Mouse (Mus musculus) liver, embryonic 12.5 days (tissue): ENCODE results near the gene Adamtsl2. TPM values are rescaled to one million over a fixed set of nuclear protein-coding genes. Genes with fewer than 3 reads are reported as not detected.

Source experiments
- ATAC-seq: fragments of 200-750 bp; cut with Nextera tagmentation; 2 replicates; pipeline ENCODE4 v1.8.0; 2017; ENCODE audit warnings: moderate number of reproducible peaks, mild to moderate bottlenecking, moderate library complexity
- H3K27ac ChIP-seq: fragments of 300-500 bp; sonication (generic); 2 replicates; pipeline ENCODE4 v1.5.1; 2016; ENCODE audit warnings: mild to moderate bottlenecking
- H3K27me3 ChIP-seq: fragments of 300-500 bp; sonication (generic); replicated peaks from 2 replicates; pipeline ENCODE4 v1.6.1; 2016; ENCODE audit warnings: mild to moderate bottlenecking, moderate library complexity
- H3K36me3 ChIP-seq: fragments of 300-500 bp; sonication (generic); 2 replicates; pipeline ENCODE4 v1.6.1; 2016; ENCODE audit warnings: mild to moderate bottlenecking, moderate library complexity
- H3K4me1 ChIP-seq: fragments of 300-500 bp; sonication (generic); 2 replicates; pipeline ENCODE4 v1.6.1; 2016
- H3K4me2 ChIP-seq: fragments of 300-500 bp; sonication (generic); 2 replicates; pipeline ENCODE4 v1.6.1; 2016; ENCODE audit warnings: mild to moderate bottlenecking, moderate library complexity
- H3K4me3 ChIP-seq: fragments of 300-500 bp; sonication (generic); 2 replicates; pipeline ENCODE4 v1.5.1; 2016; ENCODE audit warnings: mild to moderate bottlenecking, moderate library complexity
- H3K9ac ChIP-seq: fragments of 300-500 bp; sonication (generic); 2 replicates; pipeline ENCODE4 v1.6.1; 2016; ENCODE audit warnings: mild to moderate bottlenecking, moderate library complexity
- H3K9me3 ChIP-seq: fragments of 300-500 bp; sonication (generic); replicated peaks from 2 replicates; pipeline ENCODE4 v1.6.1; 2016; ENCODE audit warnings: mild to moderate bottlenecking, moderate library complexity
- whole genome bisulfite sequencing: fragments of 180-500 bp; shearing (Covaris S2); methylation state at CpG from one replicate; pipeline ENCODE4 v1.1.7; 2016; ENCODE audit not compliant: insufficient replicate concordance; 5-methylcytosine and 5-hydroxymethylcytosine counted together
- polyA plus RNA-seq: library from polyadenylated mRNA; unstranded; fragments of >200 nt; fragmentation: Nextera tagmentation; extraction: Ambion mirVana; gene quantifications from 2 replicates; pipeline ENCODE4 v1.2.1, GENCODE M21; 2016

Gene Adamtsl2
- polyA plus RNA-seq, 1 experiment from 2014 or later, result 0.77 TPM

GRCm38 (mm10) chr2:27077655-27078244 is 1.4 kb upstream of the Adamtsl2 start:
- Histone ChIP-seq H3K4me1 (peaks cover 12% of the 10 kb centered on the region), H3K9ac (no peak overlapping the region), H3K4me2 (no peak overlapping the region), H3K36me3 (no peaks in the 10 kb centered on the region), H3K27ac (no peak overlapping the region), H3K4me3 (no peak overlapping the region), H3K27me3 (peaks cover 26% of the 10 kb centered on the region), H3K9me3 (no peaks in the 10 kb centered on the region)
- 55% methylated on average over 10 of the region's 10 CpGs for WGBS
- ATAC-seq, result no peak

DNA sequence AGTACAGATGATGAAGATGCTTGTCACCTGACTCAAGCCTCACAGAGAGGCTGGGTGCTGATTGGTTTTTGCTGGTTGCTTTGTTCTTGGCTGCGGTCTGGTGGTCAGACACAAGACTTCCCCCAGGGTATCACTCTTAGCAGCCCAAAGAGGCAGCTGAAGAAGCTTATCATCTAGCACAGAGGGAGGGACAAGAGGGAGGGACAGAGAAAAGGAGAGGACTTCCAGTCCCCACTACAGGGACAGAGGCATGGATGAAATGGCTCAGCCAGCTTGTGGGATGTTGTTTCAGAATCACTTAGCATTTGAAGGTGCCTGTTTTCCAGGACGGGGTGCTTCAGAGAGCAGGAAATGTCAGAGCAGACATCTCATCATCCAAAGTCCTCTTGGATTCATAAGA is 867 bp upstream of the Adamtsl2 start:
- Histone ChIP-seq H3K9ac (no peak overlapping the region), H3K4me3 (no peak overlapping the region), H3K4me2 (no peak overlapping the region), H3K36me3 (no peaks in the 10 kb centered on the region), H3K9me3 (no peaks in the 10 kb centered on the region), H3K27me3 (peaks cover 28% of the 10 kb centered on the region), H3K4me1 (peaks cover 12% of the 10 kb centered on the region), H3K27ac (no peak overlapping the region)
- 21% methylated on average over 2 of the region's 2 CpGs for WGBS
- ATAC-seq, result no peak

- H3K4me3 ChIP-seq, result no peak overlapping the region
- H3K36me3 ChIP-seq, result no peaks in the 10 kb centered on the region
- WGBS, result 65% methylated on average over 2 of the region's 2 CpGs
- H3K9me3 ChIP-seq, result no peaks in the 10 kb centered on the region
- H3K27me3 ChIP-seq, result peaks cover 29% of the 10 kb centered on the region
- peaks cover 13% of the 10 kb centered on the region for H3K4me1 ChIP-seq
- H3K27ac ChIP-seq, result no peak overlapping the region
- H3K9ac ChIP-seq, result no peak overlapping the region
- ATAC-seq, result no peak
- no peak overlapping the region; the same call in 1 of the 2 replicates for H3K4me2 ChIP-seq
These were observed 470 bp downstream of the Adamtsl2 start for GRCm38 (mm10) chr2:27079649-27080048.

DNA sequence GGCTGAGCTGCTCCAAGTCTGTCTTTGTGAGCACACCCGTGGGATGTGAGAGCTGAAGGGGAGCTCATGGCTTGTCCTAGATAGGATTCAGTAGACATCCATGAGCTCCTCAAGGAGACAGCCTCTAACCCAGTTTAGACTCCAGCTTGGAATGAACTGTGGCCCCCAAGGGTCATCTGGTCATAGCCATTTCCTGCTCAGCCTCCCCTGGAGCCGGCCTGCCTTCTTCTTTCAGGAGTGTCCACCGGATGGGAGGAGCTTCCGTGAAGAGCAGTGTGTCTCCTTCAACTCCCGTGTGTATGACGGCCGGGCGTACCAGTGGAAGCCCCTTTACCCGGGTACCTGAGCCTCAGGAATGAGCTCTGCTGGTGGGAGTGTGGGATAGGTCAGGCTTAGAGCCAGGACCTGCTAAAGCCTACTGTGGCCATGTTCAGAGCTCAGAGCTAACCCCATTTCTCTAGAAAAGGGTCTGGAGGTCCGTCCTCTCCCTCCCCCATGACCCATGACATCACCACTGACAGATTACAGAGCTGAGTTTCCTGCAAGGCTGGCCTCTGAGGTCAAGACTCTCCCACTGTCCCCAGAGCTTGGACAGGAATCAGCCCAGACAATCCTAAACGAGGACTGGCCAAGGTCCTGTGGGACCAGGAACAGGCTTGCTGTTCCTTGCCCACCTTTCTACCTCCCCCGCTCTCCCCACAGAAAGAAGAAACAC is 4.7 kb downstream of the Adamtsl2 start:
- no peaks in the 10 kb centered on the region for H3K36me3 ChIP-seq
- H3K4me3 ChIP-seq, result no peak overlapping the region
- WGBS, result 50% methylated on average over 12 of the region's 12 CpGs
- H3K9me3 ChIP-seq, result no peaks in the 10 kb centered on the region
- no peak for ATAC-seq
- H3K4me2 ChIP-seq, result no peak overlapping the region
- no peak overlapping the region for H3K9ac ChIP-seq
- H3K27me3 ChIP-seq, result peaks cover 14% of the 10 kb centered on the region
- peaks cover 17% of the 10 kb centered on the region for H3K4me1 ChIP-seq
- no peak overlapping the region for H3K27ac ChIP-seq

- H3K9me3 ChIP-seq, result no peaks in the 10 kb centered on the region
- peaks cover 10% of the 10 kb centered on the region; the same call in 1 of the 2 replicates for H3K4me1 ChIP-seq
- H3K27me3 ChIP-seq, result peaks cover 4% of the 10 kb centered on the region; the same call in 1 of the 2 replicates
- no peak overlapping the region for H3K4me2 ChIP-seq
- WGBS, result 44% methylated on average over 8 of the region's 8 CpGs
- H3K9ac ChIP-seq, result no peak overlapping the region
- H3K4me3 ChIP-seq, result no peak overlapping the region
- no peak for ATAC-seq
- H3K27ac ChIP-seq, result no peak overlapping the region
- no peaks in the 10 kb centered on the region for H3K36me3 ChIP-seq
These were observed 5.8 kb downstream of the Adamtsl2 start for GRCm38 (mm10) chr2:27084963-27085362.

GRCm38 (mm10) chr2:27085801-27086200 is 6.6 kb downstream of the Adamtsl2 start:
- Histone ChIP-seq H3K4me2 (no peak overlapping the region), H3K27ac (no peak overlapping the region), H3K9me3 (no peaks in the 10 kb centered on the region), H3K4me1 (peaks cover 10% of the 10 kb centered on the region; the same call in 1 of the 2 replicates), H3K36me3 (no peaks in the 10 kb centered on the region), H3K27me3 (0 out of 2 replicates have a peak, but pooled peaks cover 3% of the 10 kb centered on the region), H3K4me3 (no peak overlapping the region), H3K9ac (no peak overlapping the region)
- no peak for ATAC-seq
- 29% methylated on average over 2 of the region's 2 CpGs for WGBS

DNA sequence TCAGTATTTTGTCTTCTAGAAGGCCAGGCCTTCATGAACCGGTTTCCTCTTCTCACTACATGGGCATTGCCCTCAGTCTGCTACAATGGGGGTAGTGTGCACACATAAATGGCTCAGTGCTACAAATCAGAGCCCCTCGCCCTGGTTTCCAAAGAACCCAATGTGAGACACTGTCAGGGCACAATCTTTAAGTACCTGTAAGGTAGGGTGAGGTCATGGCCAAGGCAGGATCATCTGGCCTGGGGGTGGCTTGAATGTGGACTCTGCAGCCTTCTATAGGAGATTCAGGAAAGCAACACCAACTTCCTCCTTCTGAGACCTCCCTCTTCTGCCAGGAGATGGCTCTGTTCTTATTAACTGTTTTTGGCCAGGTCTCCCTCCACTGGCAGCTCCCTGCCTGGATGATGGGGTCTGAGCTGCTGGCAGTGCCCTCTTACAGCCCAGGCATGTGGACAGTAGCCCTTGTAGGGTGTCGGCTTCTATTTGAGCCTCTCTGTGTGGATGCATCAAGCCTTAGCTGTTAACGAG is 7.4 kb downstream of the Adamtsl2 start:
- ATAC-seq, result no peak
- Histone ChIP-seq H3K9ac (no peak overlapping the region), H3K36me3 (no peaks in the 10 kb centered on the region), H3K27ac (no peak overlapping the region), H3K9me3 (no peaks in the 10 kb centered on the region), H3K4me1 (peaks cover 10% of the 10 kb centered on the region; the same call in 1 of the 2 replicates), H3K27me3 (0 out of 2 replicates have a peak, but pooled peaks cover 3% of the 10 kb centered on the region), H3K4me3 (no peak overlapping the region), H3K4me2 (no peak overlapping the region)
- 56% methylated on average over 4 of the region's 4 CpGs for WGBS

- H3K4me1 ChIP-seq, result peaks cover 10% of the 10 kb centered on the region; the same call in 1 of the 2 replicates
- 71% methylated on average over 5 of the region's 5 CpGs for WGBS
- 0 out of 2 replicates have a peak, but pooled peaks cover 3% of the 10 kb centered on the region for H3K27me3 ChIP-seq
- no peak overlapping the region for H3K4me2 ChIP-seq
- H3K9ac ChIP-seq, result no peak overlapping the region
- H3K4me3 ChIP-seq, result no peak overlapping the region
- no peak for ATAC-seq
- no peaks in the 10 kb centered on the region for H3K9me3 ChIP-seq
- H3K27ac ChIP-seq, result no peak overlapping the region
- H3K36me3 ChIP-seq, result no peaks in the 10 kb centered on the region
These were observed 8.4 kb downstream of the Adamtsl2 start for GRCm38 (mm10) chr2:27087581-27087980.

DNA sequence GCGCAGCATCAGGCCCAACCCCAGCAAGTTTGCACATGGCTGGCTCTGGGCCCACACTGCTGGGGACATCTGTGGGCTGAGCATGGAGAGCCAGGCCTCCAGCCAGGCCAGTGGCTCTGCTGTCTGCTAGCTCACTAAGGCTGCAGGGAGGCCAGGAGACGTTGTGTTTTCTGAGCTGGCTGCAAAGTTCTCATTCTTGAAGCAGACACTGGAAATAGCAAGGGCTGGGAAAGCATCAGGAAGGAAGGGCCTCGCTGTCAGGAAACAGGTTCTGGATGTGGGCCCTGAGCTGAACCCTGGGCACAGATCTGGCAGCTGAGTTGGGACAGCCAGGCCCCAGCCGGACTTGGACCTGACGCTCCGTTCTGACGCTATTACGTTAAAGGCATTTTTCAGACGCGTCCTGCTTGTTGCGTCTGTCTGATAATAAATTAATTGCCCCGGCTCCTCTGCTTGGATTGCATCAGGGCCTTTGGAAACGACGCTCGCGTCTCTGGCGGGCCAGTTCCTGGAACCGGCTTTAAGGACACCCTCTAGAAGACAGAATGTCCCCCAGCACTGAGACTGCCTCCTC is 9.0 kb downstream of the Adamtsl2 start:
- 48% methylated on average over 18 of the region's 18 CpGs for WGBS
- 0 out of 2 replicates have a peak, but pooled peaks cover 3% of the 10 kb centered on the region for H3K27me3 ChIP-seq
- H3K4me1 ChIP-seq, result peaks cover 10% of the 10 kb centered on the region; the same call in 1 of the 2 replicates
- H3K9me3 ChIP-seq, result no peaks in the 10 kb centered on the region
- no peak overlapping the region for H3K9ac ChIP-seq
- H3K4me2 ChIP-seq, result no peak overlapping the region
- no peak for ATAC-seq
- H3K27ac ChIP-seq, result no peak overlapping the region
- H3K4me3 ChIP-seq, result no peak overlapping the region
- no peaks in the 10 kb centered on the region for H3K36me3 ChIP-seq

DNA sequence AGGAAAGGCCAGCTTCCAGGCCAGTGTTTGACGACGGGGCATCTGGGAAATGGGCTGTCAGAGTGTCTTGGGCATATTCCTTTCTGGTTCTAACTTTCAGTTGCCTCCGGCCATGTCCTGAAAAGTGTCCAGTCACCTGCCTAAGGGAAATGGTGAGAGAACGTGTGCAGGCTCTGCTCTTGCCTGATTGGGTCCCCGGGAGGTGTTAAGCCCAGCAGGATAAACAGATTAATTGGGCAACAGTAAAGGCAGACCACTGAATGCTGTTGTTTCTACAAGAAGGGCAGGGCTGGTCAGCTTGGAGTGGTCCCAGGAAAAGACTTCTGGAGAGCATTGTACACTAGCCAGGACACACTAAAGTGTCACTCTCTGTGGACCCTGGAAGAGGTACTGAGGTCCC is 9.5 kb downstream of the Adamtsl2 start:
- Histone ChIP-seq H3K9ac (no peak overlapping the region), H3K4me2 (no peak overlapping the region), H3K27ac (no peak overlapping the region), H3K36me3 (no peaks in the 10 kb centered on the region), H3K27me3 (no peaks in the 10 kb centered on the region), H3K4me3 (no peak overlapping the region), H3K4me1 (peaks cover 10% of the 10 kb centered on the region; the same call in 1 of the 2 replicates), H3K9me3 (no peaks in the 10 kb centered on the region)
- ATAC-seq, result no peak
- 50% methylated on average over 5 of the region's 5 CpGs for WGBS

DNA sequence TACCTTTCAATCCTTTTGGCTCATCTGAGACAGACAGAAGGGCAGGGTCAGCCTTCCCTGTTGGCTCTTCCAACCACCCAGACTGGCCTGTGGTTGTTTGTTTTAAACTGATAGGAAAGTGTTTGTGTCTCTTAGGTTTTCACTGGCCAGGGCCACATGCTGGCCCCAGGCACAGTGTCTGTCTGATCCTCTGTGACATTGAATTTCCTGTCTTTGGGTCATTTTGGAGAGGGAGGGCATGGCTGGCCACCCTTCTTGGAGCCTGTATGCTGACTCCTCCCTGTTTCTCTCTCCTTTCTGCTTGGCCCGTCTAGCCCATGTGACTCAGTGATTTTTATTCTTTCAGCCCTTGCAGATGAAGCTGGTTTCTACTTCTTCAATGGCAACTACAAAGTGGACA is 10.1 kb downstream of the Adamtsl2 start:
- Histone ChIP-seq H3K36me3 (no peaks in the 10 kb centered on the region), H3K4me3 (no peak overlapping the region), H3K9ac (no peak overlapping the region), H3K9me3 (no peaks in the 10 kb centered on the region), H3K27ac (no peak overlapping the region), H3K4me1 (peaks cover 10% of the 10 kb centered on the region; the same call in 1 of the 2 replicates), H3K27me3 (no peaks in the 10 kb centered on the region), H3K4me2 (no peak overlapping the region)
- 56% methylated on average over 1 of the region's 1 CpGs for WGBS
- ATAC-seq, result no peak

DNA sequence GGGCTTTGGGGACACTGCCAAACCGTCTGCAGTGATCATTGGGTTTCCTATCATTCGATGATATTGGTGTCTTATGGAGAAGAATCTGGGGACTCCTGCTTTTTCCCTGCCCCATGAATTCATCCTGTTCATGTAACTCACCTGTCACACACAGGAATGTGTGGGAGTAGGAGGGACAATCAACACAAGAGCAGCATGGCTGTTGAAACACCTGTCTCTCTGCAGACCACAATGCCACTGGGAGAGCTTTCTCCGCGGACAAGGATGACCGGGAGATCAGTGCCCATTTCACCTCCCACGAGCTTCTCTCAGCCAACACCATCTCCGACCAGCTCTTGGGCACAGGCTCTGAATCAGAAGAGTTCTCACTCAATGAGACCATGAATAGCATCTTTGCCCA is 16.0 kb downstream of the Adamtsl2 start:
- H3K4me1 ChIP-seq, result peaks cover 11% of the 10 kb centered on the region; the same call in 1 of the 2 replicates
- 75% methylated on average over 7 of the region's 7 CpGs for WGBS
- no peak overlapping the region for H3K9ac ChIP-seq
- H3K4me2 ChIP-seq, result no peak overlapping the region
- H3K27me3 ChIP-seq, result peaks cover 12% of the 10 kb centered on the region
- no peaks in the 10 kb centered on the region for H3K9me3 ChIP-seq
- no peak for ATAC-seq
- no peak overlapping the region for H3K27ac ChIP-seq
- H3K36me3 ChIP-seq, result no peaks in the 10 kb centered on the region
- H3K4me3 ChIP-seq, result no peak overlapping the region
